Mouse (Mus musculus) testis, adult 2 months (tissue): Measurements from ENCODE around the gene Katnal1. TPM values are rescaled to one million over a fixed set of nuclear protein-coding genes. Genes with fewer than 3 reads are reported as not detected.

Experiments used
- H3K27ac ChIP-seq: fragments of 200-500 bp; 2 replicates; pipeline ENCODE4 v1.5.1; 2012; ENCODE audit warnings: low read depth, low read length; ENCODE audit not compliant: control insufficient read depth, insufficient read depth
- H3K27me3 ChIP-seq: fragments of 200-500 bp; 2 replicates; pipeline ENCODE4 v1.6.1; 2012; ENCODE audit warnings: mild to moderate bottlenecking, low read length, moderate library complexity; ENCODE audit not compliant: control insufficient read depth, insufficient read depth
- H3K36me3 ChIP-seq: fragments of 200-500 bp; 2 replicates; pipeline ENCODE4 v1.6.1; 2012; ENCODE audit warnings: mild to moderate bottlenecking, low read length; ENCODE audit not compliant: control insufficient read depth, insufficient read depth
- H3K4me1 ChIP-seq: fragments of 200-500 bp; 2 replicates; pipeline ENCODE4 v1.6.1; 2012; ENCODE audit warnings: low read length; ENCODE audit not compliant: control insufficient read depth, insufficient read depth
- H3K4me3 ChIP-seq: fragments of 200-500 bp; 2 replicates; pipeline ENCODE4 v1.5.1; 2012; ENCODE audit warnings: low read depth, mild to moderate bottlenecking, low read length, moderate library complexity, mixed read lengths; ENCODE audit not compliant: control insufficient read depth
- CTCF ChIP-seq: fragments of 200-500 bp; IDR thresholded peaks from 2 replicates; pipeline ENCODE4 v1.5.1; 2012; ENCODE audit warnings: low read depth, mild to moderate bottlenecking, inconsistent platforms, low read length, moderate library complexity; ENCODE audit not compliant: control insufficient read depth, insufficient read depth, insufficient replicate concordance
- POLR2A ChIP-seq: fragments of 200-500 bp; IDR thresholded peaks from 2 replicates; pipeline ENCODE4 v1.6.1; 2012; ENCODE audit warnings: low read depth, mild to moderate bottlenecking, inconsistent platforms, low read length, moderate library complexity; ENCODE audit not compliant: control insufficient read depth
- polyA plus RNA-seq: library from polyadenylated mRNA; depleted of rRNA; stranded (reverse); fragments of >200 nt; gene quantifications from 2 replicates; pipeline ENCODE4 v1.2.3, GENCODE M21; 2012

Katnal1 gene
- polyA plus RNA-seq, 1 experiment = 47.1 TPM

- no peaks in the 10 kb centered on the region for H3K27me3 ChIP-seq
- no peaks in the 10 kb centered on the region for H3K36me3 ChIP-seq
- peaks cover 5% of the 10 kb centered on the region for H3K4me1 ChIP-seq
- H3K27ac ChIP-seq = no peak overlapping the region
- TF ChIP-seq CTCF (no peak), POLR2A (no peak)
- H3K4me3 ChIP-seq = no peak overlapping the region
Measured at GRCm38 (mm10) chr5:148862853-148863252, 66.3 kb downstream of the Katnal1 start.

- TF ChIP-seq POLR2A (no peak), CTCF (no peak)
- Histone ChIP-seq H3K27me3 (no peaks in the 10 kb centered on the region), H3K4me1 (no peaks in the 10 kb centered on the region), H3K4me3 (no peak overlapping the region), H3K27ac (no peak overlapping the region), H3K36me3 (no peaks in the 10 kb centered on the region)
Measured at GRCm38 (mm10) chr5:148862136-148862535, 67.0 kb downstream of the Katnal1 start.

GRCm38 (mm10) chr5:148857522-148857921 lies 71.6 kb downstream of the Katnal1 start:
- Histone ChIP-seq H3K4me3 (no peak overlapping the region), H3K36me3 (no peaks in the 10 kb centered on the region), H3K27ac (no peak overlapping the region), H3K27me3 (no peaks in the 10 kb centered on the region), H3K4me1 (no peaks in the 10 kb centered on the region)
- TF ChIP-seq CTCF (no peak), POLR2A (no peak)

- Histone ChIP-seq H3K27ac (no peak overlapping the region), H3K27me3 (no peaks in the 10 kb centered on the region), H3K4me1 (no peaks in the 10 kb centered on the region), H3K36me3 (no peaks in the 10 kb centered on the region), H3K4me3 (no peak overlapping the region)
- no peak for TF ChIP-seq POLR2A
Measured at GRCm38 (mm10) chr5:148855047-148855446, 74.1 kb downstream of the Katnal1 start.

GRCm38 (mm10) chr5:148854166-148854565 lies 75.0 kb downstream of the Katnal1 start:
- no peak overlapping the region for H3K4me3 ChIP-seq
- TF ChIP-seq POLR2A (no peak), CTCF (no peak)
- no peaks in the 10 kb centered on the region for H3K27me3 ChIP-seq
- no peak overlapping the region for H3K27ac ChIP-seq
- no peaks in the 10 kb centered on the region for H3K36me3 ChIP-seq
- no peaks in the 10 kb centered on the region for H3K4me1 ChIP-seq

- no peak for TF ChIP-seq POLR2A
- no peak for TF ChIP-seq CTCF
- no peaks in the 10 kb centered on the region for H3K36me3 ChIP-seq
- no peak overlapping the region for H3K4me3 ChIP-seq
- H3K27ac ChIP-seq = no peak overlapping the region
- no peaks in the 10 kb centered on the region for H3K27me3 ChIP-seq
- H3K4me1 ChIP-seq = no peaks in the 10 kb centered on the region
Measured at GRCm38 (mm10) chr5:148849516-148849915, 79.6 kb downstream of the Katnal1 start.

GRCm38 (mm10) chr5:148847032-148847431 lies 82.1 kb downstream of the Katnal1 start:
- TF ChIP-seq POLR2A (no peak), CTCF (no peak)
- Histone ChIP-seq H3K4me3 (no peak overlapping the region), H3K4me1 (no peaks in the 10 kb centered on the region), H3K27ac (no peak overlapping the region), H3K27me3 (no peaks in the 10 kb centered on the region), H3K36me3 (no peaks in the 10 kb centered on the region)

GRCm38 (mm10) chr5:148837069-148837468 lies 92.1 kb downstream of the Katnal1 start:
- H3K27me3 ChIP-seq = no peaks in the 10 kb centered on the region
- no peak overlapping the region for H3K4me3 ChIP-seq
- no peak overlapping the region for H3K27ac ChIP-seq
- H3K36me3 ChIP-seq = no peaks in the 10 kb centered on the region
- H3K4me1 ChIP-seq = peaks cover 6% of the 10 kb centered on the region
- TF ChIP-seq CTCF = no peak
- TF ChIP-seq POLR2A = no peak
